Mouse (Mus musculus): ENCODE measurements around the gene Clcn2. TPM values are rescaled to one million over a fixed set of nuclear protein-coding genes. Genes with fewer than 3 reads are reported as not detected.

Gene Clcn2
- 19.2 and 19.8 TPM in 2 replicates for polyA plus RNA-seq (2015; fragmentation: Nextera tagmentation; extraction: Ambion mirVana)

DNA sequence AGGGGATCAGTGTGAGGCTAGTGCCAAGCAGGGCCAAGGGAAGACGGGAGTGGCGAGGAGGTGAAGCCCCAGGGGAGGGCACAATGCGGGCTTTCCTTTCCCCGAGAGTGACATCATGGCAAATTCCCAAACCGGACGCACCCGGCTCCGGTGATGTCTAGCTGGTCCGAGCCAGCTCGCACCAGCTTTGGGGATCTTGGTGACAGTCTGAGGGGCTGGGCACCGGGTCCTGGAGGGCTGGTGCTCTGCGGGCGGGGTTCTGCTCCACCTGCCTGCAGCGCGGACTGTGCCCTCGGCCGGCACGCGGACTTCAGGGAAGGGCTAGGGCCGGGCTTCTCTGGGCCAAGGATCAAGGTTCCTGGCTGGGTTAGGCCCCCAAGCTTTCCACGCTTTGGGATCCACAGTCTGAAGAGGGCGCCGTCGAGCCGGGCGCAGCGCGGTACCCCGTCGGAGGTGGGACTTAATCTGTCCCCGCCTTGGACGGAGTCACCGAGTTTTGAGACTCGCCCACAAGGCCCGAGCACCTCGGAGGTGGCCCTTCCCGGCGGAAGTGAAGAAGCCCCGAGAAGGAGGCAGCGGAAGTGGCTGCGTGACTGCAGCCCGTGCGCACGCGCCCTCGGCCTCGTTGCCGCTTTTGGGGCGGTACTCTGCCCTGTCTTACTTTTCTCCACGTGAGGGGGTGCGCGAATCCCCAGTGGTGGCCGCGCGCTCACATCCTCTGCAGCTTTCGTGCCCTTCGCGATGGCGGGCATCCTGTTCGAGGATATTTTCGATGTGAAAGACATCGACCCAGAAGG, at the start of gene Clcn2, which contains the start of gene Polr2h:
Gene Clcn2 (minus strand): TSS at position 566 of the 797 bp plus-strand sequence.
Gene Polr2h (plus strand): TSS at position 485 of the 797 bp plus-strand sequence.
- WGBS = under 1% methylated on average over 62 of the region's 62 CpGs

DNA sequence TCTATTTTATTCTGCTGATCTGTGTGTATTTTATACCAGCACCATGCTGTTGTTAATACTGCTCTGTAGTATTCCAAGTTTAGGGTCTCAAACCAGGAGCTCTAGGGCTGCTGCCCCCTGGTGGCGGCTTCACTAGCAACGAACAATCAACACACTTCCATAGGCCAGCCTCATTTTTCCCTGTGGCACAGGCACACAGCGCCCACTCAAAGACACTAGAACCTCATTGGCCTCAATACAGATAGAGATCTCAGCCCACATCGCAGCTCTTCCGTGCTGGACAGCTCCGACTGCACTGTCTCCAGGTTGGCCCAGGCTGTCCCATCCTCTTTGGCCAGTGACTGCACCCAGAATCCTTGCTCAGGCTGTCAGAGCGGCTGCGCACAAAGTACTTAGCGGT, 47.7 kb upstream of the Clcn2 start:
- no peak for ATAC-seq (replicated peaks)
- WGBS = 53% methylated on average over 9 of the region's 9 CpGs
- H3K27ac ChIP-seq (replicated peaks) = no peak overlapping the region
- H3K27me3 ChIP-seq = no peaks in the 10 kb centered on the region
- no peak overlapping the region for H3K4me2 ChIP-seq (replicated peaks)
- H3K9ac ChIP-seq (replicated peaks) = no peak overlapping the region
- no peaks in the 10 kb centered on the region for H3K36me3 ChIP-seq
- H3K4me1 ChIP-seq = no peaks in the 10 kb centered on the region
- no peaks in the 10 kb centered on the region for H3K9me3 ChIP-seq
- H3K4me3 ChIP-seq = no peak overlapping the region

More for the DNA sequence above, at the start of gene Clcn2, which contains the start of gene Polr2h:
- peak within 1 kb of the TSS; percentile 90 for H3K4me2 ChIP-seq (replicated peaks)
- peak within 1 kb of the TSS; percentile 90 for H3K27ac ChIP-seq (replicated peaks)
- ATAC-seq (replicated peaks) = peak; percentile 82
- H3K9ac ChIP-seq (replicated peaks) = peak within 1 kb of the TSS; percentile 85
- H3K27me3 ChIP-seq = no peaks in the 10 kb centered on the region
- no peaks in the 10 kb centered on the region for H3K9me3 ChIP-seq
- H3K4me3 ChIP-seq = peak within 1 kb of the TSS; percentile 72
- peaks cover 40% of the 10 kb centered on the region for H3K4me1 ChIP-seq
- H3K36me3 ChIP-seq = peaks cover 19% of the 10 kb centered on the region

DNA sequence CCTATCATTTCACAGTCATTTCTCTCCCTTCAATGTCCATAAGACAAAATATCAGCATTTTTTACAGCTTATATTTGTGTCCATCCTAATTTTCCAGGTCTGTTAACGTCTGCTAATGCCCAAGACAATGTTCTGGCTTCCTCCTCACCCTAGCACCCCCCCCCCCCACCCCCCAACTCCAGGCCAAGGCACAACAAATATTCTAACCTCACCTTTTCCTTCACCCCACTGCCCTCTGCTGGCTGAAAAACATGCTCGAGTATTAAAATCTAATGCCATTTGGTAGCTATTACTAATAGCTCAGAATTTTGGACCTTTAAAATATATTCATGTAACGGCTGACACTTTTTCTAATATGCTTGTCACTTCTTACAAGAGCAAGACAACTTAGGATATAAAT, 44.1 kb upstream of the Clcn2 start:
- Histone ChIP-seq H3K4me1 (no peaks in the 10 kb centered on the region), H3K4me2 (replicated peaks) (no peak overlapping the region), H3K27me3 (no peaks in the 10 kb centered on the region), H3K4me3 (no peak overlapping the region), H3K36me3 (no peaks in the 10 kb centered on the region), H3K9me3 (no peaks in the 10 kb centered on the region), H3K9ac (replicated peaks) (no peak overlapping the region), H3K27ac (replicated peaks) (no peak overlapping the region)
- 8% methylated on average over 3 of the region's 3 CpGs for WGBS
- ATAC-seq (replicated peaks) = no peak

DNA sequence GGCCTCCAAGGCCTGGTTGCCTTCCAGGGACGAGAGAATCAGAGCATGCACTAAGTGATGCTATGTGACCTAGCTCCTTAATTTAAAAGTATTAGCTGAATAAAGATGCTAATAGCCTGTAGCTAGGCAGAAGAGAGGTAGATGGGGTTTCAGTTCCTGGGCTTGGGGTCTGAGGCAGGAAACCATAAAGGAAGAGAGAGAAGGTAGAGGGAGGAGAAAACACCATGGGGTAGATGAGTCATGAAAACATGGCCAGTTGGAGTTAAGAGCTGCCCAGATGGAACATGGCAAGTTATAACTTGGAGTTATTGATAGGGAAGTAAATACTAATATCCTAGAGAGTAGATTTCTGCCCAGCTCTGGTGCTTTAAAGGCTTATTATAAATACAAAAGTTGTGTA, 39.8 kb upstream of the Clcn2 start:
- 78% methylated on average over 1 of the region's 1 CpGs for WGBS
- Histone ChIP-seq H3K4me3 (no peak overlapping the region), H3K9ac (replicated peaks) (no peak overlapping the region)

DNA sequence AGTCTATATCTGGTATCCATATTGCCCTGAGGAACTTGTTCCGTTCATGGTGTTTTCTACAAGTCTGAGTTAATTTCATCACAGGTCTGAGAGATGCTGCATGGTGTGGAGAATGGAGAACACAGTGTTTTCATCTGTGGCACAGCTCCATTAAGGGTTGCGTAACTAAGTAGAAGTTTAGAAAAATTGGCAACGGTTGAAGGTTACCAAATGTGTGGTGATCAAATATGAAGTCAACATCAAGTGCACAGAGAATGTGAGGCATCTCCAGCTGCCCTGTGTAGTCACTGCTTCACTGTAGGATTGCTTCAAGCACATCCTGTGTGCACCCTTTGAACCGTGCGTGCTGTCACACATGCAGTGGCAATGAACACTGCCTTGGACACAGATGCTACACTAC, 38.5 kb upstream of the Clcn2 start:
- 95% methylated on average over 5 of the region's 5 CpGs for WGBS
- no peaks in the 10 kb centered on the region for H3K36me3 ChIP-seq
- no peak overlapping the region for H3K27ac ChIP-seq (replicated peaks)
- H3K4me1 ChIP-seq = no peaks in the 10 kb centered on the region
- ATAC-seq (replicated peaks) = no peak
- no peaks in the 10 kb centered on the region for H3K27me3 ChIP-seq
- no peak overlapping the region for H3K4me3 ChIP-seq
- no peak overlapping the region for H3K9ac ChIP-seq (replicated peaks)
- H3K9me3 ChIP-seq = no peaks in the 10 kb centered on the region
- no peak overlapping the region for H3K4me2 ChIP-seq (replicated peaks)

More for the DNA sequence above, 39.8 kb upstream of the Clcn2 start:
- H3K27me3 ChIP-seq = no peaks in the 10 kb centered on the region
- no peak for ATAC-seq (replicated peaks)
- H3K36me3 ChIP-seq = no peaks in the 10 kb centered on the region
- no peak overlapping the region for H3K4me2 ChIP-seq (replicated peaks)
- H3K27ac ChIP-seq (replicated peaks) = no peak overlapping the region
- no peaks in the 10 kb centered on the region for H3K9me3 ChIP-seq
- H3K4me1 ChIP-seq = no peaks in the 10 kb centered on the region

DNA sequence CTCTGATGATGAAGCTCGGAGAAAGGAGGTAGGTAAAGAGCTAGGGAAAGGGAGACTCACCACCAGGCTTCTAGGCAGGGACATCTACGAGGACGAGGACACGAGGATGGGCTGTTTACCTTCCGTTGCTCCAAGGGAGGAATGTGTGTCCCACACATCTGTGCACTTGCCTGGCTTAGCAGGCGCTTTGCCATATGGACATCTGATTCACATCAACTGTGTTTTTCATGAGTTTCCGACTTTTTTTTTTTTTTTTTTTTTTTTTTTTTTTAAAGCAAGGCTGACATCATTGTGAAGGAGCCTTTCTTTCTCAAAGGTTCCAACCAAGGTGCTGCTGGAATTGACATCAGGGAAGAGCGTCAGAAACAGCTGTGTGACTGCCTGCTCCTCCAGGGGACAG, 33.0 kb upstream of the Clcn2 start:
- WGBS = 53% methylated on average over 8 of the region's 8 CpGs
- Histone ChIP-seq H3K4me3 (no peak overlapping the region), H3K4me2 (replicated peaks) (no peak overlapping the region), H3K27me3 (no peaks in the 10 kb centered on the region), H3K27ac (replicated peaks) (no peak overlapping the region), H3K9me3 (no peaks in the 10 kb centered on the region), H3K4me1 (peaks cover 10% of the 10 kb centered on the region), H3K36me3 (no peaks in the 10 kb centered on the region), H3K9ac (replicated peaks) (no peak overlapping the region)
- ATAC-seq (replicated peaks) = no peak

DNA sequence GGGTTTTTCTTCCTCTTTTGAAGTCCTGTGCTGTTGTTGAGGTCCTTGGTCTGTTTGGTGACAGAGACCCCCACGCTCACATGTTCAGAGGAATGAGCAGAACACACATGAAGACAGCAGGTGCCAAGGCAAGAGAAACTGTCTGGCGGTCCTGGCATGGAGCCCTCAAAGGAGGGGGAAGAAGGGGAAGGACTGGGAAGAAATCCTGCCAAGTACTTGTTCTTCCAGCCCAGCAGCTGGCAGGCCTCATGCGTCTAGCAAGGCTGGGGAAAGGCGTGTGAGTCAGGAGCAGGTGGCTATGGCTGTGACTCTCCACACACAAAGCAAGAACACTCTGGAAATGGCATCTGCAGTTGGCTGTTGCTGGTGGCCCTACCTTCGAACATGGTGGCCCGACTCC, 29.1 kb upstream of the Clcn2 start:
- peaks cover 10% of the 10 kb centered on the region for H3K4me1 ChIP-seq
- no peak overlapping the region for H3K4me2 ChIP-seq (replicated peaks)
- no peaks in the 10 kb centered on the region for H3K36me3 ChIP-seq
- H3K4me3 ChIP-seq = no peak overlapping the region
- peak; percentile 91 for ATAC-seq (replicated peaks)
- no peaks in the 10 kb centered on the region for H3K27me3 ChIP-seq
- H3K9me3 ChIP-seq = no peaks in the 10 kb centered on the region
- H3K27ac ChIP-seq (replicated peaks) = peak overlapping the region; percentile 29; the same call in 1 of the 2 replicates
- WGBS = 39% methylated on average over 6 of the region's 6 CpGs
- H3K9ac ChIP-seq (replicated peaks) = no peak overlapping the region

DNA sequence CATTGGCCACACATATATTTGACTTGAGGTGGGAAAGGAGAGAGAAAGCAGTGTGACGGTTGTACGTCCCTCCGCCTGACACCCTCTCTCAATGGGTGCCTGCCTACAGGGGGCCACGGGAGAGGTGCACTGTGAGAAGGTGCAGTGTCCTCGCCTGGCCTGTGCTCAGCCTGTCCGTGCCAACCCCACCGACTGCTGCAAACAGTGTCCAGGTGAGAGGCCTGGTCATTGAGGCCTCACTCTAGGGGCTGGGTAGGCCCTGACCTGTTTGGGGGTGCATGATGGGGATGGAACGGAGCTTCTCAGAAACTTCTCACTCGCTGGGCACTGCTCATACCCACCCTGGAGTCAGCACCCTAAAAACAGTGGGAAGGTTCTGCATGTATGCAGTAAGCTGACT, 22.3 kb upstream of the Clcn2 start:
- 92% methylated on average over 9 of the region's 9 CpGs for WGBS
- H3K4me1 ChIP-seq = no peaks in the 10 kb centered on the region
- H3K9ac ChIP-seq (replicated peaks) = no peak overlapping the region
- no peaks in the 10 kb centered on the region for H3K9me3 ChIP-seq
- no peak for ATAC-seq (replicated peaks)
- no peak overlapping the region for H3K4me2 ChIP-seq (replicated peaks)
- H3K27me3 ChIP-seq = peaks cover 9% of the 10 kb centered on the region
- no peak overlapping the region for H3K27ac ChIP-seq (replicated peaks)
- no peak overlapping the region for H3K4me3 ChIP-seq
- no peaks in the 10 kb centered on the region for H3K36me3 ChIP-seq

DNA sequence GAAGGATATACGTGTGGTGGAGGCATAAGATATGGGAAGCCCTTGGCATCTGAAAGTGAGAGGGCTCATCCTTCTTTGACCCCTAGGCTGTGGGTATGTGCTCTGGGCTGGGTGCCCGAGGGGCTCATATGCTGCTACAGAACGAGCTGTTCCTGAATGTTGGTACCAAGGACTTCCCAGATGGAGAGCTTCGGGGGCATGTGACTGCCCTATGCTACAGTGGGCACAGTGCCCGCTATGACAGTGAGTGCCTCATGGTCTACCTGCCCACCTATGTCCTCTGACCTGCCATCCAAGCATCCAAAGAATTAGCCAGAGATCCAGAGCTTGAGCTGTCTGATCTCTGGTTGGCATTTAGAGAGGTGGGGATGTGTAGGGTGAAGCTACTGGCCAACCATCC, 19.3 kb upstream of the Clcn2 start:
- ATAC-seq (replicated peaks) = no peak
- 89% methylated on average over 5 of the region's 5 CpGs for WGBS
- H3K9ac ChIP-seq (replicated peaks) = no peak overlapping the region

DNA sequence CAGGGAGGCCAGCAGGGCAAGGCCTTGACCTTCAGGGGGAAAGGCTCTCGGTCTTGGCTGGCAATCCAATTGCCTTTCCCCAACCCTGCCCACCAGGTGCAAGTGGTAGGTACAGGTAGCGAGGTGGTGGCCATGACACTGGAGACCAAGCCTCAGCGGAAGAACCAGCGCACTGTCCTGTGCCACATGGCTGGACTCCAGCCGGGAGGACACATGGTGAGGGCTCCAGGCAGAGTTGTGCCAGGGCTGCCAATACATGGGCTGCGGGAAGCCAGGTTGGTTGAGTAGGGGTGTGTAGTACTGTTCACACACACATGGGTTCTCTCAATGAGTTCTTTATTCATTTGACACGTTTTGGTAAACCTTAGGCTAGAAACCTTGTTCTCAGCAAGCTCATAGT, 18.6 kb upstream of the Clcn2 start:
- no peaks in the 10 kb centered on the region for H3K9me3 ChIP-seq
- peaks cover 20% of the 10 kb centered on the region for H3K4me1 ChIP-seq
- H3K4me2 ChIP-seq (replicated peaks) = no peak overlapping the region
- H3K36me3 ChIP-seq = no peaks in the 10 kb centered on the region
- H3K27ac ChIP-seq (replicated peaks) = no peak overlapping the region
- no peak overlapping the region for H3K9ac ChIP-seq (replicated peaks)
- ATAC-seq (replicated peaks) = no peak
- H3K4me3 ChIP-seq = no peak overlapping the region
- WGBS = 83% methylated on average over 7 of the region's 7 CpGs
- H3K27me3 ChIP-seq = peaks cover 22% of the 10 kb centered on the region

More for the DNA sequence above, 19.3 kb upstream of the Clcn2 start:
- peaks cover 20% of the 10 kb centered on the region for H3K4me1 ChIP-seq
- peaks cover 22% of the 10 kb centered on the region for H3K27me3 ChIP-seq
- H3K9me3 ChIP-seq = no peaks in the 10 kb centered on the region
- no peaks in the 10 kb centered on the region for H3K36me3 ChIP-seq
- H3K4me2 ChIP-seq (replicated peaks) = no peak overlapping the region
- no peak overlapping the region for H3K27ac ChIP-seq (replicated peaks)
- H3K4me3 ChIP-seq = no peak overlapping the region

DNA sequence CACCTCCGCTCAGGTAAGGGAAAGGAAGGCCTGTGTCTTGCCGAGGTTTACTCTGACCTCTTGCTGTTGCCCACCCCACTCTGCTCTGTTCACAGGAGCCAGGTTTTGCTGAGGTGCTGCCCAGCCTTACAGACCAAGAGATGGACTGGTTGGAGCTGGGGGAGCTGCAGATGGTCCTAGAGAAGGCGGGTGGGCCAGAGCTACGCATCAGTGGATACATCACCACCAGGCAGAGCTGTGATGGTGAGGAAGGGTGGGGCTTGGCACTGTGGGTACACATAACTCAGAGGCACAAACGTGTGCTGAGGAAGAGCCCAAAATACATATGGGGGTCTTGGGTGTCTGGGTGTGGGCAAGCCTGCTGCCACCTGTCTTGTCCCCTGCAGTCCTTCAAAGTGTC, 18.1 kb upstream of the Clcn2 start:
- Histone ChIP-seq H3K4me1 (peaks cover 20% of the 10 kb centered on the region), H3K27me3 (peaks cover 22% of the 10 kb centered on the region), H3K9me3 (no peaks in the 10 kb centered on the region), H3K27ac (replicated peaks) (no peak overlapping the region), H3K4me3 (no peak overlapping the region), H3K4me2 (replicated peaks) (no peak overlapping the region), H3K36me3 (no peaks in the 10 kb centered on the region), H3K9ac (replicated peaks) (no peak overlapping the region)
- no peak for ATAC-seq (replicated peaks)
- WGBS = 85% methylated on average over 5 of the region's 5 CpGs

DNA sequence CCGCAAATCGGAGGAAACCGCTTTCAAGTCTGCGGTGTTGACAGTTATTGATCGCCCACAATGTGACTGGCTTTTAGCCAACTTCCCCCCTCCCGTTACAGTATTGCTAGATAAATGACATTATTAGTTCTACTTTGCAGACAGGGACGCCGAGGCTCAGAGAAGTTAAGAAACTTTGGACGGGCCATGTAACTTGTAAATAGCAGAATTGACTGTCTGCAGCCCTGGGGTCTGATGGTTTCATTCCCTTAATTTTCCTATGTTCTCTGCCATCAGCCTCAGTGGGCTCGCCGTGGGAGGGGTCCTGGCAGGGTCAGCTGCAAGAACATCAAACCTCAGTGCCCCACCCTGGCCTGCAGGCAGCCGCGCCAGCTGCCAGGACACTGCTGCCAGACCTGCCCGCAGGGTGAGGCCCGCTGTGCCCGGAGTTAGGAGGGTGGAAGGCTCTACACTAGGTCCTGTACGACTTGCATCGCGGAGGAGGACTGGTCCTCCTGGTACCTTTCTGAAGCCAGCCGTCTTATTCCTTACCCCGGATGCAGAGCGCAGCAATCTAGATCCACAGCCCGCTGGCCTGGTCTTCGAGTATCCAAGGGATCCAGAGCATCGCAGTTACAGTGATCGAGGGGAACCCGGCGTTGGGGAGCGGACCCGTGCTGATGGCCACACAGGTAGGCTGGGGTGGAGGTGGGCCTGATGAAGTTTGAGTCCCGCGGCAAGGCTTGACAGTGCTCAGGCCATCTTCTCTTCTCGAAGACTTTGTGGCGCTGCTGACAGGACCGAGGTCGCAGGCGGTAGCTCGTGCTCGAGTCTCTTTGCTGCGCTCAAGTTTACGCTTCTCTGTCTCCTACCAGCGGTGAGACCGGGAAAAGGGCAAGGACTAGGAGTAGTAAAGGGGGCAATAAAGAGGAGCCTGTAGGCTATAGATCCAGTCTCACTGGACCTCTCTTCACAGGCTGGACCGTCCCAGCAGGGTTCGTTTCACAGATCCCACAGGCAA, 16.5 kb upstream of the Clcn2 start, which contains the start of gene Thpo:
Gene Thpo (minus strand): TSS at position 781 of the 1,000 bp plus-strand sequence.
- Histone ChIP-seq H3K27me3 (peaks cover 22% of the 10 kb centered on the region), H3K9me3 (no peaks in the 10 kb centered on the region), H3K4me2 (replicated peaks) (peak within 1 kb of the TSS; percentile 90), H3K27ac (replicated peaks) (no peak within 1 kb of the TSS), H3K36me3 (no peaks in the 10 kb centered on the region), H3K9ac (replicated peaks) (peak within 1 kb of the TSS; percentile 79), H3K4me1 (peaks cover 20% of the 10 kb centered on the region), H3K4me3 (peak within 1 kb of the TSS; percentile 74)
- ATAC-seq (replicated peaks) = no peak
- 4% methylated on average over 45 of the region's 45 CpGs for WGBS
